Mouse (Mus musculus) kidney, adult 2 months (tissue): Measurements from ENCODE around the gene Tgfb1. TPM values are rescaled to one million over a fixed set of nuclear protein-coding genes. Genes with fewer than 3 reads are reported as not detected.

Experiments
- DNase-seq: peaks from one replicate; pipeline ENCODE4 v3.0.0; 2021
- H3K27ac ChIP-seq: fragments of 200-500 bp; 2 replicates; pipeline ENCODE4 v1.5.1; 2012; ENCODE audit warnings: low read depth, low read length, control low read depth, inconsistent platforms; ENCODE audit not compliant: insufficient read depth
- H3K27me3 ChIP-seq: fragments of 200-500 bp; replicated peaks from 2 replicates; pipeline ENCODE4 v1.6.1; 2012; ENCODE audit warnings: mild to moderate bottlenecking, moderate library complexity, low read length, inconsistent platforms; ENCODE audit not compliant: control insufficient read depth, insufficient read depth
- H3K36me3 ChIP-seq: fragments of 200-500 bp; 2 replicates; pipeline ENCODE4 v1.6.1; 2012; ENCODE audit warnings: mild to moderate bottlenecking, moderate library complexity, low read length, inconsistent platforms; ENCODE audit not compliant: control insufficient read depth, insufficient read depth
- H3K4me1 ChIP-seq: fragments of 200-500 bp; 2 replicates; pipeline ENCODE4 v1.6.1; 2011; ENCODE audit warnings: low read length; ENCODE audit not compliant: control insufficient read depth, insufficient read depth
- H3K4me3 ChIP-seq: fragments of 200-500 bp; 2 replicates; pipeline ENCODE4 v1.5.1; 2011; ENCODE audit warnings: mild to moderate bottlenecking, low read depth, low read length, control low read depth; ENCODE audit not compliant: insufficient read depth
- CTCF ChIP-seq: fragments of 200-500 bp; conservative IDR thresholded peaks from 2 replicates; pipeline ENCODE4 v1.5.1; 2011; ENCODE audit warnings: low read depth, mild to moderate bottlenecking, control low read depth, low read length, moderate library complexity, mixed read lengths; ENCODE audit not compliant: insufficient read depth, insufficient read length
- POLR2A ChIP-seq: fragments of 200-500 bp; IDR thresholded peaks from one replicate; pipeline ENCODE4 v1.6.1; 2011; ENCODE audit warnings: low read depth, low read length, control low read depth
- WGBS: fragments of 180-500 bp; shearing (Covaris S2); methylation state at CpG from one replicate; pipeline ENCODE4 v1.1.7; 2018; 5-methylcytosine and 5-hydroxymethylcytosine counted together
- polyA plus RNA-seq: library from polyadenylated mRNA; depleted of rRNA; stranded (reverse); fragments of >200 nt; gene quantifications from 2 replicates; pipeline ENCODE4 v1.2.3, GENCODE M21; 2012

Tgfb1 gene
- polyA plus RNA-seq, 1 experiment = 24.5 TPM

DNA sequence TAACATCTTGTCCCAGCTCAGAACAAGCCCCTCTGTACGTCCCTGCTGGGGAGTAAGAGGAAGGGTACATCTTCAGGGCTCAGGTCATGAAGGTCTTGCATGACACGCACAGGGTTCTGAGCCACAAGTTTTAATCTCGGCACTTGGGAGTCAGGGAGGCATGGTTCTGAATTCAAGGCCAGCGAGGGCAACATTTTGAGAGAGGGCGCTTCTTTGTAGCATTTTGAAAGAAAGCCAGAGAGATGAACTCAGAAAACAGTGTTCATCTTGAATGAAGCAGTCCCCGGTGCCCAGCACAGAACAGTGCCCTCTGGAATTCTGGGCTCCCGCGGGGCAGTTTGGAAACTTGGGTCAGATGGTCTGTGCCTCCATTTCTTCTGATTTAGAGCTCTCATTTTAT lies 20.4 kb upstream of the Tgfb1 start:
- Histone ChIP-seq H3K4me1 (no peaks in the 10 kb centered on the region), H3K36me3 (no peaks in the 10 kb centered on the region), H3K27ac (no peak overlapping the region), H3K27me3 (no peaks in the 10 kb centered on the region), H3K4me3 (no peak overlapping the region)
- 97% methylated on average over 8 of the region's 8 CpGs for WGBS
- TF ChIP-seq CTCF (no peak), POLR2A (no peak)
- no peak for DNase-seq

DNA sequence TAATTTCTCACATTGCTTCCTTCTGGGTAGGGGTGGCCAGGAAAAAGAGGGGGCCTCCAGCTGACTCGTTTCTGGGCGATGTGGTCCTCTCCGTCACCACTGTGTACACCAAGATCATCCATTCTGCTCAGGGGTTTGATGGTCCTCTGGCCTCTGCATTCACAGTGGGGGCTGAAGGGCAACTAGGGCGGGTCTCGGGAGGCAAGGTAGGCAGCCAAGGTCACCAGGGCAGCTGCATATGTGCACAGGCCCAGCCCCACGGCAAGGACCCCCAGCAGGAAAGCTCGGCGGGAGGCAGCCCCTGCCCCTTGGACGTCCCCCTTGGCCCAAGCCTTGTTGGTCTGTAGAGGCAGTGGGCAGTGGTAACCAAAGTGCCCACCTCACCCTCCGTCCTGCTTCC lies 17.6 kb upstream of the Tgfb1 start:
- no peaks in the 10 kb centered on the region for H3K4me1 ChIP-seq
- no peak for DNase-seq
- no peaks in the 10 kb centered on the region for H3K36me3 ChIP-seq
- H3K4me3 ChIP-seq = no peak overlapping the region
- TF ChIP-seq POLR2A = no peak
- TF ChIP-seq CTCF = no peak
- 87% methylated on average over 10 of the region's 10 CpGs for WGBS
- no peaks in the 10 kb centered on the region for H3K27me3 ChIP-seq
- no peak overlapping the region for H3K27ac ChIP-seq

DNA sequence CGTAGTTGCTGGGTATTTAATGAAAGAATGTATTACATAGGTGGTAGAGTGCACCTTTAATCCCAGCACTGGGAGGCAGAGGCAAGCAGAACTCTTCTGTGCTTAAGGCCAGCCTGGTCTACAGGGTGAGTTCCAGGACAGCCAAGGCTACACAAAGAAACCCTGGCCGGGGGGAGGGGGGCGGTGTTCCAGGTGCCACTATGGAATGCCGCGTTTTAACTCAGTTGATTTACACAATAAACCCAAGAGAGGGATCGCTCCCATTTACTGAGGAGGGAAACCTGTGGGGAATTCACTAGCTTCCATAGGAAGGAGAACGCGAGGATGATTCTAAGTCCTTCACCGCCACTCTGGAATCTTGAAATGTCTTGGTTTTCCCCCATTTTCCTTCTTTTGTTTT lies 17.2 kb upstream of the Tgfb1 start:
- DNase-seq = no peak
- TF ChIP-seq CTCF = no peak
- TF ChIP-seq POLR2A = no peak
- H3K36me3 ChIP-seq = no peaks in the 10 kb centered on the region
- no peak overlapping the region for H3K4me3 ChIP-seq
- H3K27ac ChIP-seq = no peak overlapping the region
- WGBS = 82% methylated on average over 9 of the region's 9 CpGs
- no peaks in the 10 kb centered on the region for H3K27me3 ChIP-seq
- no peaks in the 10 kb centered on the region for H3K4me1 ChIP-seq

DNA sequence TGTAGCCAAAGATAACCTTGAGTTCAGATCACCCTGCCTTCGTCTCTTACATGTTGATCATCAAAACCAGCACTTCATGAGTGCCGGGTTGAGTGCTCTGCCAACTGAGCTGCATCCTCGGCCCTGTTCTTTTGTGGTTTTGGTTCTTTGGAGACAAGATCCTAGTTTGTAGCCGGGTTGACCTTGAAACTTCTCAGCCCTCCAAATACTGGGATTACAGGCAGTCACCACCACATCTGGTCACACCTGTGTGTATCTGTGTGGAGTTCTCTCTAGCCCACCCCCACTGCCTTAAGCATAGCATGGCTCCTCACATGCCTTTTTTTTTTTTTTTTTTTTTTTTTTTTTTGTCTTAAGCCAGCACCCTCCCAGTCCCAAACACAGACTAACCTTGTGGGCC lies 16.7 kb upstream of the Tgfb1 start:
- no peak overlapping the region for H3K27ac ChIP-seq
- 95% methylated on average over 4 of the region's 4 CpGs for WGBS
- no peak for DNase-seq
- no peak overlapping the region for H3K4me3 ChIP-seq
- H3K27me3 ChIP-seq = 0 out of 2 replicates have a peak, but pooled peaks cover 2% of the 10 kb centered on the region
- TF ChIP-seq CTCF (no peak), POLR2A (no peak)
- no peaks in the 10 kb centered on the region for H3K36me3 ChIP-seq
- H3K4me1 ChIP-seq = no peaks in the 10 kb centered on the region

DNA sequence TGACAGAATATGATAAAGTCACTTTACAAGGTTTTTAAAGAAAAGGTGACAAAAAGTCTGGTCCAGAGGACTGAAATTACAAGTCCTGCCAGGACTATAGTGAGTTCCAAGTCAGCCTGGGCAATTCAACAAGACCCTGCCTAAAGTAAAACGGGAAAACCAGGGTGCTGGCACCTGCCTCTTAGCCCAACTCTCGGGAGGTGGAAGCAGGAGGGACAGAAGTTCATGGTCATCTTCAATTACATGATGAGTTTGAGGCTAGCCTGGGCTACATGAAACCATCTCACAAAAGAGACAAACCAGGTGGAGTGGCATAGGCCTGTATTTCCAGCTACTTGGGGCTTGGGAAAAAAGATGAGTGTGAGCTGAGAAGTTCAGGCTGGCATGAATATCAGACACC lies 15.1 kb upstream of the Tgfb1 start:
- TF ChIP-seq POLR2A (no peak), CTCF (no peak)
- H3K27me3 ChIP-seq = 0 out of 2 replicates have a peak, but pooled peaks cover 2% of the 10 kb centered on the region
- H3K27ac ChIP-seq = no peak overlapping the region
- H3K4me3 ChIP-seq = no peak overlapping the region
- no peaks in the 10 kb centered on the region for H3K4me1 ChIP-seq
- no peak for DNase-seq
- no peaks in the 10 kb centered on the region for H3K36me3 ChIP-seq
- WGBS = 84% methylated on average over 2 of the region's 2 CpGs

DNA sequence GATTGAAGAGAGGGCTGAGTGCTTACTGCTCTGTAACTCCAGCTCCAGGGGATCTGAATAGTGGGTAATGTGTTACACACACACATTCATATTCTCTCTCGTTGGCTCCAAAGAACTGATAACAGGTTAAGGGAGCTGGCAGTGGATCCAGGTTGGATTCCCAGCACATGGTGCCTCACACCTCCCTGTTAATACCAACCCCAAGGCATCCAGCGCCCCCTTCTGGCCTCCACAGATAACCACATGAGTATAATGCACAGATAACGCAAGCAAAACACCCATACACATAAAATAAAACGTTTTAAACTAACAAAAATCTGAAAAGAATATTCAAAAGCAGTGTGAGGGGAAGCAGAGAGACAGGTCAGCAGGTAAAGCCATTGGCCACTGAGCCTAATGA lies 14.4 kb upstream of the Tgfb1 start:
- TF ChIP-seq CTCF = 0 out of 2 replicates have a peak, but pooled peaks have one; percentile 20
- no peak for TF ChIP-seq POLR2A
- DNase-seq = no peak
- H3K4me3 ChIP-seq = no peak overlapping the region
- WGBS = 52% methylated on average over 4 of the region's 4 CpGs
- no peak overlapping the region for H3K27ac ChIP-seq
- 0 out of 2 replicates have a peak, but pooled peaks cover 2% of the 10 kb centered on the region for H3K27me3 ChIP-seq
- no peaks in the 10 kb centered on the region for H3K36me3 ChIP-seq
- H3K4me1 ChIP-seq = no peaks in the 10 kb centered on the region

DNA sequence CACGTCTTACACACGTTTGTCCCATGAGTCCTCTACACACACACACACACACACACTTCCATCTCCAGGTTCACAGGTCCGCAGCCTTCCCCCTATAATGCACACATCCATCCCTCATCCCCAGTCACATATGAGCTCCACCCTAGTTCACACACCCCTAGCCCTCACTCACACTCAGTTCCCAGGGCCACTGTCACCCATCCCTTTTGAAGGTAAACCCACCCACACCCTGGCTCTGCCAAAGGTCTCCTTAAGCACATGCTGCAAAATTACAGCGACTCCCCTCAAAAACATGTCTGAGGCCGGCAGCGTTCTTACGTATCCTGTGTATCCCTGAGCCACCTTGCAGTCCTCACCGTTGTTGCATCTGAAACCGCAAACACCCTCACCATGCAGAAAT lies 12.5 kb upstream of the Tgfb1 start:
- H3K4me3 ChIP-seq = no peak overlapping the region
- no peaks in the 10 kb centered on the region for H3K36me3 ChIP-seq

DNA sequence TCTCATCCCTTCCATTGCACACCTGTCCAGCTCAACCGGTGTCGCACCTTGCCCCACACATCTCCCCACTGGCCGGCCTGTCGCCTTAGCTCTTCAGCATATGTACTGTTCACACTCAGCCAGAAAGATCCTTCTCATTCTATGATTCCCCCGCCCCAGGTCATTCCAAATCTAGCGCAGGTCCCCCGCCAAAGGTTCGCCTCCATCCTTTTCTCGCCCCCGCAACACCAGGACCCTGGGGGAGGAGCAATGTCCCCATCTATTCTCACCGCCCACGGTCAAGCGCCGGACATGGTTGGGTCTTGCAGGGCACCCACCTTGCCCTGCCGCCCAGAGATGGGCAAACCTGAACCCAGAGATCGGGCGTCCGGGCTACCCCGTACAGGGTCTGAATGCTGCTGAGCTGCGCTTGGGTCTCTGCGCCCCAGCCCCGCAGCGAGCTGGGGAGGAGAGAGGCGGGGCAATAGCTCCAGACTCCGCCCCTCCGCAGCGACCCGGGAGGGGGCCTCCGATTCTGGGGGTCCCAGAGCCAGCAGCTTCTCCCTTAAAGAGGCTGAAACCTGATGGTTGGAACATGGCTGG lies 12.0 kb upstream of the Tgfb1 start, which contains the start of gene Tmem91:
Gene Tmem91, minus strand, starts transcription at position 448 of the 582 bp plus-strand sequence.
- no peak within 1 kb of the TSS for H3K27ac ChIP-seq
- H3K4me1 ChIP-seq = no peaks in the 10 kb centered on the region
- H3K27me3 ChIP-seq = 0 out of 2 replicates have a peak, but pooled peaks cover 2% of the 10 kb centered on the region
- H3K4me3 ChIP-seq = no peak within 1 kb of the TSS
- no peak for DNase-seq
- WGBS = 3% methylated on average over 29 of the region's 29 CpGs
- no peaks in the 10 kb centered on the region for H3K36me3 ChIP-seq
- no peak for TF ChIP-seq CTCF
- TF ChIP-seq POLR2A = no peak

More for the DNA sequence above, 12.5 kb upstream of the Tgfb1 start:
- 28% methylated on average over 9 of the region's 9 CpGs for WGBS
- H3K27ac ChIP-seq = no peak overlapping the region
- no peaks in the 10 kb centered on the region for H3K4me1 ChIP-seq
- no peak for DNase-seq
- TF ChIP-seq POLR2A (no peak), CTCF (no peak)
- H3K27me3 ChIP-seq = 0 out of 2 replicates have a peak, but pooled peaks cover 2% of the 10 kb centered on the region
